Mouse (Mus musculus): ENCODE measurements around the gene Rnf43. TPM values are rescaled to one million over a fixed set of nuclear protein-coding genes. Genes with fewer than 3 reads are reported as not detected.

Rnf43 gene
- polyA plus RNA-seq, 1 experiment = 3.1 TPM

DNA sequence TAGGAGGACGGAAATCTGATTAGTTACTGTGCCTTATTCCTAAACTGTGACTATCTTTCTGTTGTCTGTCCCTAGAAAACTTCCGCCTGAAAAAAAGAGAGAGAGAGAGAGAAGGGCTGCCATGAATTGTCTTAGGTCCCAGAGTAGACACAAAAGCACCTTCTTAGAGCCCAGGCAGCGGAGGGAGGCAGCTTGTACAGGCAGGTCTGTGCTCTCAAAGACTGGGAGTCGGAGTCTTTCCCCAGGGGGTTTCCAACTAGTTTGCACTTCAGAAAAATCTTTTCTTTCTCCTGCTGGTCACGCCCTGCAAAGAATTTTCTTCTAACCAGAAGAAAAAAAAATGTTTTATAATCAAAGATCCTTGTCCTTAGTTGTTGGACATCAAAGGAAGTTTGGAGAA lies 15.2 kb downstream of the Rnf43 start:
- DNase-seq (ENCODE audit: low spot score) = no peak

DNA sequence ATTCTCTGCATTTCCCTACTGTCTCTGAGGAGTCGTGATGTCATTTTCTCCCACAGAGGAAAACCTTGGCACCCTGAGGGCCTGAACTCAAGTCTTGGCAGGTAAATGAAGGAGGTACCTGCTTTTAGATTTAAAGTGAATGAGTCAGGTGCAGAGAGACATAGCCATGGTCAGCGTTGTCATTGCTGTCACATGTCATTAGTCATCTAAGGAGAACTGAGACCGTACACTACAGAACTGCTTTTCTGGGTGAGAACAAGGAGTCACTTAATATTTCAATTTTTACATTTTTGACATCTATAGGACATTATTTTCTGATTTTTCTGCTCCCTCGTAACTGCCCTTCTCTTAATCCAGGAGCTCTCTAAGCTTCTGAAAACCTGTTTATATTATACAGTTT lies 16.0 kb downstream of the Rnf43 start:
- DNase-seq (ENCODE audit: low spot score) = no peak

DNA sequence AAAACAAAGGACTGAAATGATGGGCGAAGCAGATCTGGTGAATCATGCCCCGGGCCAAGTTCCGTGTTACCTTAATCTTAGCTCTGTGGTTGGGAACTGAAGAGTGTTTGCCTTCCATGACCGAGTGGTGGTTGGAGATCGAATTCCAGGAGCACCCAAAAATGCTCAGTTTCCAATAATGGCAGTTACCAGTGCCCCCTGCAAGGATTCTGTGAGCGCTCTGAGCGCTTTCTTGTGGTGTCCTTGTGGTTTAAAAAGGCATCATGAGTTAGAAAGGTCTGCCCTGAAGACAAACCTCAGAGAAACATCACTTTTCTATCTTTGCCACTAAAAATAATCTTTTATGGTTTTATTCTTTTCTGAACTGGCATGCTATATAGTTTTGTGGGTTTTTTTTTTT lies 16.5 kb downstream of the Rnf43 start:
- no peak for DNase-seq (ENCODE audit: low spot score)

DNA sequence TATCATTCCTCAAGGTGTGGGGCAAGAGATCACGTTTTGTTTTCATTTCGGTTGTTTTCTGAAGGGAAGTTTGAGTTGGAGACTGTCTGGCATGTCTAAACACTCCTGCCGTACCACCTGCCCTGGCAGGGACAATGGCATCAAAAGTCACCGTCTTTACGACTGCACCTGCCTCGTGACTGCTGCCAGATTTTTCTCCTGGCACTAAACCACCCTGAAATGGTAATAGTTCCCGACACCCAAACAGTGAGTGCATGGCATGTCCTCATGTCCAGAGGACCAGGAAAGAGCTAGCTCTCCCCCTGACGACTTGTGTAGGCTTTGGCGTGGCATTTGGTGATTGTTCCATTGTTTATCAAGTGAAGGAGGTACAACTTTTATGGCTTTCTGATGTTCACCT lies 18.3 kb downstream of the Rnf43 start:
- DNase-seq (ENCODE audit: low spot score) = no peak

DNA sequence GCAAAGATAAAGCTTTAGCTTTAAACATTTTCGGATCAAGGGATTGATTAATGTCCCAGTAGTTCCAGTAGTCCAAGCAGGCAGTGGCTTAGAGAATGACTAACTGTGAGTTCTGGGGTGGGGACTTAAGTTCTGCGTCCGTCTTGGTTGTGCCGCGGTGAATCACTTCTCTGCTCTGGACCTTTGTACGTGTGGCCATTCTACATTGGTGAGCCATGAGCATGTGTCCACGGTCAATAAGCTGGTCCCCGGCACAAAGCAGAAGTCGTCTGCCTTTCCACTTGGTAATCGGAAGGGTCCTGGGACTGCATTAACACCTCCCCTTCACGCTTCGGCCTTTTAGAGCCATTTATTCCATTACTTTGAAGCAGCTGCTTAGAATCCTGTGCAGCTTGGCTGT lies 19.6 kb downstream of the Rnf43 start:
- no peak for DNase-seq (ENCODE audit: low spot score)

DNA sequence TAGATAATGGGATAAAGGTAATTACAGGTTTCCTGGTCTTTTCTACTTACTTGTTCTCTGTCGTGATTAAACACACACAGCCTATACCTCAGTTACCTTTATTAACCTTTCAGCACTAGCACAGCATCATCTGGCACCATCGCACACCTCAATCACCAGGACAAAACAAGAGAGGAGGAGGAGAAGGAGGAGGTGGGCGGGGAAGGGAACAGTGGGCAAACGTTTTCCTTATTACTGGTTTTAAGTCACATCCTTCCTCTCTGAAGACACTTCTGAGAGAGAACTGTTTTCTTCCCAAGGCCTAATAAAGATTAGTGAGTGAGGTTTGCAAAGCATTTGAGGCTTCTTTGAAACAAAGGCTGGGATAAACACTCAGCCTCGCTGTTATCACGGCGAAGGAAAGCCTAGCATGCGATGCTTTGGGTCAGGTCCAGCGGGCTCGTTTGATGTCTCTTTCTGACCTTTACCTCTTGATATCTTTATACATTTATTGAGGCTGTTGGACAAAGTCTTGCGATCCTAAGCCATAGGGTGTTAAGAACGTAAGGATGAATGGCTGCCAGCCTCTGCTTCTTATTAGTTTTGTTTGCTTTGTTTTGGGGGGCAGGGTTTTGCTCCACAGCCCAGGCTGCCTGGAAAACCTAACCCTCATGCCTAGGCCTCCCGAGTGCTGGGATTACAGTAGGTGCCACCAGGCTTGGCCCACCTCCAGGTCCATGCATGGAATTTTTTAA lies 20.5 kb downstream of the Rnf43 start:
- no peak for DNase-seq (ENCODE audit: low spot score)

DNA sequence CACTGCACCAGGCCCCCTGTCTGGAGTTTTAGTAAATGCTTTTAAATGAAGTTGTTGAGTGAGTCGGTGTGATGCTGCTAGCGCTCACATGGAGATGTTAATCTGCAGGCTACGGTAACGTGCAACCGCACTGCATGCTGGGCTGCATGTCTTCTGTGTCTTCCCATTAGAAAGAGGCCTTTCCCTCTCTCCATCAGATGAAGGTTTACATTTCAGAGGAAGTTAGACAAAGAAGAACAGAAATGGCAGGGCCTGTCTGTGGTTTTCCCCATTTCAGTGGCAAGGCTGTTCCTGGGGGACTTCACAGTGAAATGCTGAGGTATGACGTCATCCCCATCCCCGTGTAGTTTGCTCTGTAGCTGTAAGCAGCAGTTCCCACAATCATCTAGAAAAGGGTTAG lies 23.9 kb downstream of the Rnf43 start:
- no peak for DNase-seq (ENCODE audit: low spot score)

DNA sequence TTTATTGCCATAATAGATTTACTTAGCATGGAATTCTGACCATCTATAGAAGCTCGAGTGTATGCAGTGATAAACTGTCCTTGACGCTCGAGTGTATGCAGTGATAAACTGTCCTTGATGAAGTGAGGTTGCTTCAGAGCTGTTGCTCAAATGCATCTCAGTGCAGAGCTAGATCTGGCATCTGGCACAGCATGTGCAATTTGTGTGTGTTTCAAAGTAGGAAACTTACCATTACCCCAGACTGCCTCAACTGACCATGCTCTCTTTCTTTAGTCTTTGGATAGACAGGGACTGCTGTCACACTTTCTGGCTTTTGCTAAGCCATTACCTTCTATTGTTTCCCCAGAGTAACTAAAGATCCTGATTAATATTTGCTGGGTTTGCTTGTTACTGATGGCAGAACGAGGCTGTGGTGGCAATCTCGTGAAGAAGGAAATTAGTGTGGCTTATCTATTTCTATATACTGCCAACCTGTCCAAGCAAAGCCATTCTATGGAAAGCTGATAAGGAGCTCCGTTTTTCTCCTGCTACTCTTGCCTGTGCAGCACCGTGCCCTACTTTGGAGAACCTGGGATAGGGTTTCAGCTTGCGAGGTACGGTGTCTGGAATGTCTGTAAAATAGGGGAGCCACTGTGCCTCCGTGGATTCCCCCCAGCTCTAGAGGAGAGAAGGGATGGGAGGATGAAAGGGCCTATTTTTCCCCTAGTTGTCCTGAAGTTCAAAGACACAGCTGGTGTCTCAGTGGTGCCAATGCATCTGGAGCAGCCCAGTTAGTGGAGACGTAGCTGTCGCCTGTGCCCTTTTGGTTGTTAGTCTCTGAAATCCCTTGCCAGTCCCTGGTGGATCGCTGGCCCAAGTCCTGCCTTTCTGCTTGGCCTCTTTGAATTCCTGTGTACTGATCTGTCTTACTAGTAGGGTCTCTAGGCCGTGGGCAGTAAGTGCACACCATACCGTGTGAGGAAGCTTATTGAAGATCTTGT lies 25.0 kb downstream of the Rnf43 start:
- DNase-seq (ENCODE audit: low spot score) = no peak

DNA sequence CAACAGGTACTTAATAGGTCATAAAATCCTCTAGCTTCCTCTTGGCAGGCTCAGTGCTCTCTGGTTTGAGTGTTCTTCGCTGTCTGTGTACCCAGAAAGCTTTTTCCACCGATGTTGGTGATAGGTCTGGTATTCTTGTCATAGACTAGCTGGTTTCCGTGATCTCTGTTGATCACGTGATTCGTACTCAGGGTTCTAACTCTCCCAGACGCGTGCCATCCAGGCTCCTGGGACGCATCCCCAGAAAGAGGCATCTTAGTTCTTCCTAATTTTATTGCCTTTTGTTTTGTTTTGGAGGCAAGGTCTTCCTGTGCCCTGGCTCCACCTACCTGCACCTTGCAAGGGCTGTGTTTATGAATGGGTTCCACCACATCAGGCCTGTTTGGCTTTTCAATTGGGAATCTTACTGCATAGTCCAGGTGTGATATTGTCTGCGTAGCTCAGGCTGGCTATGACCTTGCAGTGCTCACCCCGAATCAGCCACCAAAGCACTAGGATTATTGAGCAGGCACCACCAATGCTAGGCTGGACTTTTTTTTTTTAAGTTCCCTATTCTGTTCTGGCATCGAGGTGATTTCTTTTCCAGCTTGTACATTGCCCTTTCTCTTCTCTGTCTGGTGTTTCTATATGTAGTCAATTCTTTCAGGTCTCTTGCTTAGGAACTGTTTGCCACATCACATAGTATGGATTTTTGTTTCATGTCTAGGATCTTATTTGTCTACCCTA lies 26.1 kb downstream of the Rnf43 start:
- no peak for DNase-seq (ENCODE audit: low spot score)

DNA sequence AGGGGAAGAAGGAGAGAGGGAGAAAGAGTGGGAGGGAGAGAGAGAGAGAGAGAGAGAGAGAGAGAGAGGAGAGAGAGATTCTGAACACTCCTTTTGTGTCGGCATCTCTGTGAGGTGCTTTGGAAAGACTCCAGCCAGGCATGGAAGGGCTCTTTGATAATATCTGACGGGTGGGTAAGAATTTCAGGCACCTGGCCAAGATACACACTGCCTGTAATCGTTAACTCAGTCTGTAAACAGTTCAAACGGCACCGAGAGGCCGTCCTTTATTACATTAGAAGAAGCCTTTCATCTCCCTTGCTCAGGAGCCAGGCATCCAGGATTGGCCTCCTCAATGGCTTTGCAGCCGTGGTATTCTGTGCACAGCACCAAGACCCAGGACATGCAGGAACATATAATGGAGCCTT lies 26.9 kb downstream of the Rnf43 start:
- no peak for DNase-seq (ENCODE audit: low spot score)

DNA sequence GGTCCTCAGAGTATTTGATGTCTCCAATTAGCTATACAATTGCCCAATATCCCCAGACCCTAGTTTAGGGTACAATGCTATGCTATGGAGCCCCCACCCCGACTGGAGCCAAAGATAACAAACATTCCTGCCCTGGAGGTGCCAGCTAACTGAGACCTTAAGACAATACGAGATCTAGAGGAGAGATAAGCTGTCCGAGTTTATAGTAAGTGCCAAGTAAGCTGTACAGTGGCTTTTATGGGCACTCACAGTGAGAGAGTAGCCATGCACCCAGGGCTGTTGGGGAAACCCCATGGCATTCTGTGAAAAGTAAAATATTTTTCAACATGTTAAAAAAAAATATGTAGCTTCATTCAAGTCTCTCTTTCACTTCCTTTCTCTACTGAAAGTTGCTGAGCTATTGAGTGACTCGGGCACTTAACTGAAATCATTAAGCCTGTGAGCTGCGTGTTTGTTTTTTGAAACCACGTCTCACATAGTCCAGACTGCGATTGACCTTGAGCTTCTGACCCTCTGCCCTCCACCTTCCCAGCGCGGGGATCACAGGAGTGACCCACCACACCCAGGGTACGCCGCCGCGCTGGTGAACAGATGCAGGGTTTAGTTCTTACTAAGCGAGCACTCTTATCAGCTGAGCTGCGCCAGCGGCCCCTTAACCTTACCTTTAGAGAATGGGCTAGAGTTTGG lies 27.7 kb downstream of the Rnf43 start:
- no peak for DNase-seq (ENCODE audit: low spot score)

DNA sequence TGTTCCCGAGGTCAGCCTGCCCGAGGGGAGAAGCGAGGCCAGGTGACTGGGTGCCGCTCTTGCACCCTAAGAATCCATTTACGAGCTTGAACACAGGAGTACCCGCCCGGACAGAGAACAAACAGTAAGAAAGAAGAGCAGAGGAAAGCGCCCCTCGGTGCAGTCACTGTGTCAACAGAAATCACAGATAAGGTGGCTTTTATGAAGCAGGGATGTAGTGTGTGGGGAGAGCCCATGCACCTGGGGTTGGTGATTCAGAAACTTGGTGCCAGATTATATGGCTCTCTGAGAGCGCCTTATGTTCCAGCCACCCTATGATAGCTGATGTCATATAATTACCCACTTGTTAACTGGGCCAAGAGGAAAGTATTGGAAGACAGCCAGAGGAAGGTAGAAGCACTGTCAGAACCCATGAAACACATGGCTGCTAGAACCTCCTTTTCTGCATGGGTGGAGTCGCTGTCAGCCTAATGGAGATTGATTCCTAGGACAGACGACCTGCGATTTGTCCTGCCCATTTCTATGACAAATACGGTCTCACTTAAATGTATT lies 34.7 kb downstream of the Rnf43 start:
- no peak for DNase-seq (ENCODE audit: low spot score)

DNA sequence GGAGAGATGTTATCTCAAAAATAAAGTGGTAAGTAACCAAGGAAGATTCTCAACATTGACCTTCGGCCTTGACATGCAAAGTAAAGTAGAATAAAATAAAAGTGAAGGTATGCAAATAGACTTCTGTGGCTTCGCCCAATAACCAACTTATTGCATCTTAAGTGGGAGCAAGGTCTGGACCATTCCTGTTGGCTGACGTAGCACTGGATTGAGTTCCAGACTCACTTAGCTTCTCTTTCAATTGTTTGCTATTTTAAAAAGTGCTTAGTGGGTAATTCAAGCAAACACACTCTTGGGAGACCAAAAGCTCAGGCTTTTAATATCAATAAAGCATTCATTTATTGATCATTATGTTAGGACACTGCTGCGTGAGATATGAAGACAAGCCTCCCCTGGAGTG lies 35.6 kb downstream of the Rnf43 start:
- no peak for DNase-seq (ENCODE audit: low spot score)

DNA sequence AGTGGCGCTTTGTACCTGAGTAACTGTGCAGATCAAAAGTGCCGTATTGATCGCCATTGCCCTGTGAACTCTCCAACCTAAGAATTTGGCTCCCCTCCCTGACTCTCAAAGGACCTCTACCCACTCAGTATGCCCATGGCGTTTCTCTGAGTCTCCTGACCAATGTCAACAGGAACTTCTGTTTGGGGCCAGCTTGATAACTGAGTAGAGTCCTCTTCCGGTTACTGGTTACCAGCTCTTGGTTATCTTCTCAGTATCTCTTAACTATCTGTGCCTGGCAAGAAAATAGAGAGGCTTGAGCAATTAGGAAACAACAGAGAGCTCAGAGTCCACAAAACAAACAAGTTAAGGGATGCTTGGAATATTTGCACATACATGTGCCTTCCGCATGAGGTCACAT lies 38.6 kb downstream of the Rnf43 start:
- no peak for DNase-seq (ENCODE audit: low spot score)

DNA sequence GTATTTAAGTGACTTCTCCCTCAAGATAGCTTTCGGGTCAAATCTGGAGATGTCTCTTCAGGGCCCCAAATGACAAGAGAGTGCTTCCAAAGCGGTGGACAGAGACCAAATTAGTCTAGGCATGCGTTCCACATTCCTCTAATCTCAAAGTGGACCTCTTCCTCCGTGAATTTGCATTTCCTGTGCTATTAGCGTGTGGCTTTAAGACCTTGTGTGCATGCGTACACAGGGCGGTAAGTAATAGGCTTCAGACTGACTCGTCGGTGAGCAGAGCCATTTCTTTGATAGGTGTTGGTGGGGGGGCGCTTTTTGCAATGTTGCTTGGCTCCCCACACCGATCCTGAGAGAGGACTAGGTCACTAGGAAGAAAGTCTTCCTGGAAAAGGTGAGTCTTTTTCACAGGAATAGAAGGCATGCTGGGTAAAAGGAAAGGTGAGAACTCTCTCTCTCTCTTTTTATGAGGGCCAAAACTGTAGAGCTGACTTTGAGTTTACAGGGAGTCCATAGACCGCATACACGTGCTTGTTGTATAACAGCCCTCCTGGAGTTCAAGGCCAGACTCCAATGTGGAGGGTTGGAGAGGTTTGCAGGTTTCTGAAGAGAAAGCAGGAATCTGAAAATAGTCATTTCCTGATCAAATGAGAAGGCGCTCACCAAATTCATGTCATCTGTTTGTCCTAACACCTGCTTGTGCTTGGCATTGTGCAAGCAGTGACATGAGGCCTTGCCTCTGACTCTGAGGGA lies 39.5 kb downstream of the Rnf43 start:
- no peak for DNase-seq (ENCODE audit: low spot score)

DNA sequence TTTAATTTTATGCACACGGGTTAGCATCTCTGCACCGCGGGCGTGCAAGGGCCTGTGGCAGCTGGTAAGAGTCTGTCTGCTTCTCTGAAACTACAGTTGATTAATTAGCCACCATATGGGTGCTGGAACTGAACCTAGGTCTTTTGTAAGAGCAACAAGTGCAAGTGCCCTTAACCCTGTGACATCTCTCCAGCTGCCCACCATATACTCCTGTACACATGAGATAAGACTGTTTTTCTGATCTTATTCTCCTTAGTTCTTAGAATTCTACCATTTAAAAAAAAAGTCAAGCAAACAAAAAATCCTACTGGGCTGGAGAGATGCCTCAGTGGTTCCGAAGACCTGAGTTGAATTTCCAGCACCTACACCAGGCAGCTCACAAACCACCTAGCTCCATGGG lies 41.1 kb downstream of the Rnf43 start:
- no peak for DNase-seq (ENCODE audit: low spot score)

DNA sequence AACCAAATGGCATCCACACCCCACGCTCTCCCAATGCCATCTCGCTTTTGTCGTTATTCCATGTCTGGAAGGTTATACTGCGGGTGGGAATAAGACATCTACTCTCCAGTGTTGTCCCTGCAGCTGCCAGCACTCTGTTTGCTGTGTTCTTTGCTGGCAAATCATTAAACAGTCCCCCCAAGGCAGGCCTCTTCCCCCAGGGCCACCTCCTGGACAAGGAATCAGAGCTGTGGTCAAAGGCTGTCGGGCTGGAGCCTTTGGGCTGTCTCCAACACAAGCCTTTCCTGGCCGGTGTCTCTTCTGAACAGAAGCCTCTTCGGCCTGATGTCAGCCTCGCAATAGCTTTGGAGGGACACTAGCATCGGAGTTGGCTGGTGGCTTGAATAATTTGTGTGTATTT lies 41.8 kb downstream of the Rnf43 start:
- DNase-seq (ENCODE audit: low spot score) = no peak

DNA sequence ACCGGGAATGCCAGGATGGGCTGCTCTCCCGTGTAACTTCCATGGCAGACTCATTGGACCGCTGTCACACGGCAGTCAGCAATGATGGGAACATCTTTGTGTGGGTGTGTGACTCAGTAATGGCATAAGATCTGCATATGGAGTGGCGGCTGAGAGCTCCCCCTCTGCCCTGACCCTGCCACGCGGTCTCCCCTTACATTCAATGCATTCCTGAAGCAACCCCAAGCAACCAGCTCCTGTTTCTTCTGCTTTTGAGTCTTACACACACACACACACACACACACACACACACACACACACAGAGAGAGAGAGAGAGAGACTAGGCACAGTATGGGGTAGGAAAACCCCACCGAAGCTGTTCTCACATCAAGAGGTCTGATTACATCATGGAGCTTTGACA lies 45.0 kb downstream of the Rnf43 start:
- DNase-seq (ENCODE audit: low spot score) = no peak

DNA sequence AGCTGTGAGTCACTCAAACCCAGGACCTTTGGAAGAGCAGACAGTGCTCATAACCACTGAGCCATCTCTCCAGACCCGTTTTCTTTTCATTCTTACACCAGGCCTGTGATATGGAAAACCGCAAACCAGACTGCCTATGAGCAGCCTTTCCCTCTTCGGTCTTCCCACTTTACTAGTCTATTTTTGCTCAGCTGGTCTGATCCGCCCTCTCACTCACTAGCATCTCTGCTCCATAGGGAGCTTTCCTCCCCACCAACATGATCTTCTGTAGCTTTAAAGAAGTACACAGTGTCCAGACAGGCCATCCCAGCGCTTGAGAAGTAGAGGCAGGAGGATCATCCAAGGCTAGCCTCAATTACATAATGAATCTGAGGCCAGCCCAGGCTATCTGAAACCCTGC lies 46.5 kb downstream of the Rnf43 start:
- DNase-seq (ENCODE audit: low spot score) = no peak

DNA sequence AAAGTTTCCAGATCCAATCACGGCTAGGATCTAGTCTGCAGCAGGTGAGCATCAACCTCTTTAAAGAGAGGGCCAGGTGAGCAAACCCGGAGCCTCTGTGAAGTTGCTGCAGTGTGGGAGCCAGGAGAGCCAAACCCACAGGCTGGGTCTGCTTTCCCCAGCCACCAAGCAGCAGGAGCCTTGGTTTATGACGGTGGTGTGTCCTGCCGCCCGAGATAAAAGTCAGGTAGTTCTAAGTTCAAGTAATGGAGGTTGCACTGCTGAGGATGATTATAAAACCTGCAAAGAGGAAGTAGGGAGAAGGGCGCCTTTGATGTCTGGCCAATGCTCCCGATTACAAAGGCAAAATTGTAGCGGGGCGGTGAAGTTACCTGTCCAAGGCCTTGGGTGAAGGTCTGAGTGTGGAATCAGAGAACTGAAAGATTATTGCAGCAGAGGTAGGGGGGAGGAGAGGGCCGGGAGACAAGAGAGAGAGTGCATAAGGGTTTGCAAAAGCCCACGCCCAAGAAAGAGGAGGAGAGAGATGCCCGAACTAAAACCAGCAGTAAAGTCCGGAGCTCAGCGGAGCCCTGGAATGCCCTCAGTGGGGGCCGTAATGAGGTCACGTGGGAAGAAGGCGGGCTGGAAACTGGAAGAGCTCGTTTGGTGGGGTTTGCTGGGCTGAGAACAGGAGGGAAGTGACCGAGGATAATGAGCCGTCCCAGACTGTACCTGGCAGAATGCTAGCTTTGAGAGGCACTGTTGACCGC lies 47.2 kb downstream of the Rnf43 start:
- DNase-seq (ENCODE audit: low spot score) = peak; percentile 44

All from urinary bladder, adult 2 months (tissue).